Mouse (Mus musculus) midbrain, embryonic 14.5 days (tissue): Measurements from ENCODE around the gene Ms4a15. TPM values are rescaled to one million over a fixed set of nuclear protein-coding genes. Genes with fewer than 3 reads are reported as not detected.
A peak's percentile ranks its signal among the peaks of the same experiment; 100 is the strongest.

Source experiments
- ATAC-seq: fragments of 200-750 bp; cut with Nextera tagmentation; 2 replicates; pipeline ENCODE4 v1.8.0; 2017; ENCODE audit warnings: moderate number of reproducible peaks, moderate library complexity; ENCODE audit not compliant: low FRiP score, low TSS enrichment
- DNase-seq: peaks from one replicate; pipeline ENCODE4 v3.0.0-alpha.2; 2015
- H3K27ac ChIP-seq: fragments of 300-500 bp; sonication (generic); replicated peaks from 2 replicates; pipeline ENCODE4 v1.5.1; 2014; ENCODE audit warnings: mild to moderate bottlenecking, low read depth, low read length, moderate library complexity
- H3K27me3 ChIP-seq: fragments of 300-500 bp; sonication (generic); 2 replicates; pipeline ENCODE4 v1.6.1; 2014; ENCODE audit warnings: low read length, control low read depth, mixed read lengths; ENCODE audit not compliant: control insufficient read depth, insufficient read depth
- H3K36me3 ChIP-seq: fragments of 300-500 bp; sonication (generic); 2 replicates; pipeline ENCODE4 v1.6.1; 2014; ENCODE audit warnings: low read length, control low read depth; ENCODE audit not compliant: control insufficient read depth, insufficient read depth
- H3K4me1 ChIP-seq: fragments of 300-500 bp; sonication (generic); 2 replicates; pipeline ENCODE4 v1.6.1; 2014; ENCODE audit warnings: mild to moderate bottlenecking, antibody characterized with exemption, low read length, control low read depth; ENCODE audit not compliant: control insufficient read depth, insufficient read depth
- H3K4me2 ChIP-seq: fragments of 300-500 bp; sonication (generic); 2 replicates; pipeline ENCODE4 v1.6.1; 2014; ENCODE audit warnings: mild to moderate bottlenecking, low read length, moderate library complexity
- H3K4me3 ChIP-seq: fragments of 300-500 bp; sonication (generic); replicated peaks from 2 replicates; pipeline ENCODE4 v1.5.1; 2014; ENCODE audit warnings: low read depth, low read length
- H3K9ac ChIP-seq: fragments of 300-500 bp; sonication (generic); replicated peaks from 2 replicates; pipeline ENCODE4 v1.6.1; 2014; ENCODE audit warnings: mild to moderate bottlenecking, low read length, moderate library complexity
- H3K9me3 ChIP-seq: fragments of 300-500 bp; sonication (generic); 2 replicates; pipeline ENCODE4 v1.6.1; 2016; ENCODE audit warnings: low read length, control low read depth, mixed read lengths; ENCODE audit not compliant: control insufficient read depth
- WGBS: fragments of 180-500 bp; shearing (Covaris S2); extraction: QIAGEN DNeasy Blood & Tissue Kit; methylation state at CpG from one replicate; pipeline ENCODE4 v1.1.7; 2014; 5-methylcytosine and 5-hydroxymethylcytosine counted together
- polyA plus RNA-seq: library from polyadenylated mRNA; unstranded; fragments of >200 nt; fragmentation: Nextera tagmentation; extraction: Ambion mirVana; gene quantifications from 2 replicates; pipeline ENCODE4 v1.2.1, GENCODE M21; 2014

The Ms4a15 gene
- polyA plus RNA-seq, 1 experiment from 2014 or later: not detected

DNA sequence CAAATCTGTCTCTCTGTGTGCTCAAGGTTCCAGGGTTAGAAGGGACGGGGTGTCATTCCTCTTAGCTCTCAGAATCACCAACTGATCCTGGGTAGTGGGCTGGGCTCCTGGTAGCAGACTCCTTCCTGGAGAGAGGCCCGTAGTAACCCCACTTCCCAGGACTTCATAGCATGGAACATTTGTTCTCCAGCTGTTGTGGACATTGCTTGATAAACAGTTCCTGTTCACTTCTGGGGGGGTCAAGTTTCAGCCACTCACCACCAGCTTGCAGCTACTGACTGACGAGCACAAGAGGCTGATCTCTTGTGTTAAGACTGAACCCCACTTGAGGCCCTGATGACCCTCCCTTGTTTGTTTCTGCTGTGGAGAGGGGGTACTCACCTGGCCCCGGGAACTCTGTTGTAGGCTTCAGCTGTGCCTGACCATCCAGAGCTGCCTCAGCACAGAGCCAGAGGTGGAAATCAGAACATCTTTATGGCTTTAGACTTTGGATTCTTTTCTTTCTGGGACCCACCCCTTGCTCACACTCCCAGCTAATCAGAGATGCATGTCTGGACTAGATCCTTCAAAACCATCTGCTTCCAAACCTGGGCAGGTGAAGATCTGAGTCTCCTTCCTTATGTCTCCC lies 18.7 kb downstream of the Ms4a15 start, which contains the start of gene Ms4a10:
TSS of gene Ms4a10 (minus strand) at position 433 of the 628 bp plus-strand sequence.
- no peaks in the 10 kb centered on the region for H3K4me1 ChIP-seq
- WGBS: 78% methylated on average over 4 of the region's 4 CpGs
- no peak within 1 kb of the TSS for H3K27ac ChIP-seq
- ATAC-seq: no peak
- no peaks in the 10 kb centered on the region for H3K27me3 ChIP-seq
- no peak within 1 kb of the TSS for H3K4me2 ChIP-seq
- no peak within 1 kb of the TSS for H3K4me3 ChIP-seq
- no peak for DNase-seq
- H3K9me3 ChIP-seq: no peaks in the 10 kb centered on the region
- no peak within 1 kb of the TSS for H3K9ac ChIP-seq
- no peaks in the 10 kb centered on the region for H3K36me3 ChIP-seq

DNA sequence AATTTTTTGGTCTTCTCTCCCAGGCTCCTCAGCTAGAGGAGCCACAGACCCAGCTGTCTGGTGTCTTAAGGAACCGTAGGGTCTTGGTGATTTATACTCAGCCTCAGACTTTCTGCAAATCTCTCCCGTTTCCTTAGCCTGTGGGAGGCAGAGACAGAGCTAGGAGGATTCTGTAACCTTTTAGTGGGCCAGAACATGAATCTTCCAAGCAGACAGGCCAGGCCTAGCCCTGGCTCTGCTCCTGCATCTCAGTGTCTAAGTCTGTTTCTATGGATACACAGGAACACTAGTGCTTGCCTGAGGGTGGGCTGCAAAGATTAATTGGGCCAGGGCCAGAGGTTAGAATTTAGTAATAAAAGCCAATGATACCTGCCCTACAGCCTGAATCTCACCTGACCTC lies 19.9 kb downstream of the Ms4a15 start:
- Histone ChIP-seq H3K4me2 (no peak overlapping the region), H3K9me3 (no peaks in the 10 kb centered on the region), H3K9ac (no peak overlapping the region), H3K27ac (no peak overlapping the region), H3K27me3 (no peaks in the 10 kb centered on the region), H3K4me1 (no peaks in the 10 kb centered on the region), H3K4me3 (no peak overlapping the region), H3K36me3 (no peaks in the 10 kb centered on the region)
- DNase-seq: no peak
- no peak for ATAC-seq
- 63% methylated on average over 2 of the region's 2 CpGs for WGBS

DNA sequence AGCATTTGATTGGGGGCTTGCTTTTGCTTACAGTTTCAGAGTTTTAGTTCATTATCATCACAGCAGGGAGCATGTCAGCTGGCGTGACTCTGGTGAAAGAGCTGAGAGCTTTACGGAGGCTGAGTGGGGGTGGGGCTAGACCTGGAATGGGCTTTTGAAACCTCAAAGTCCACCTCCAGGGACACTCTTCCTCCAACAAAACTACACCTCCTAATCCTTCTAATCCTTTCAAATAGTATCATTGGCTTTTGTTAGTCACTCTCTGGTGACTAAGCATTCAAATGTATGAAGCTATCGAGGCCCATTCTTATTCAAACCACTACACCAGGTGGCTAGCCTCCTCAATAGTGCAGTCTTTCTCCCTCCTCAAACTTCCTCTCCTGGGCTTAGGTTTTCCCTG lies 20.4 kb downstream of the Ms4a15 start:
- 17% methylated on average over 3 of the region's 3 CpGs for WGBS
- no peak for DNase-seq

DNA sequence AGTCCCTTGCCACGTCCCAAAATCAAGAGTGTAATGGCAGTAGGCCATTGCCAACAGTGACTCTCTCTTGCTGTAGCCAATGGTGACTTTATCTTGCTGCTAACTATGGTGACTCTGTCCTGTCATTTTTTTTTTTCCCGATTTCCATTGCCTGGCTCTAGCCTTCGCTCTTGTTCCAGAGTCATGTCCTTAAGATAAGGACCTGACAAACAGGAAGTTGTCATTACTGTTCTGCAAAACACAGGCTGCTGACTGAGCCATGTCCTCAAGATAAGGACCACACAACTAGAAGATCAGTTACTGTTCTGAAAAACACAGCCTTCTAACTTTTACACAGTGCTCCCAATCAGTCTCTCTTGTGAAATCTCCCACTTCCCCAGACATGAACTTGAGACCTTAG lies 22.6 kb downstream of the Ms4a15 start:
- H3K36me3 ChIP-seq: no peaks in the 10 kb centered on the region
- H3K4me2 ChIP-seq: no peak overlapping the region
- no peak overlapping the region for H3K4me3 ChIP-seq
- no peak overlapping the region for H3K9ac ChIP-seq
- ATAC-seq (no peak), DNase-seq (no peak)
- WGBS: 84% methylated on average over 3 of the region's 3 CpGs
- H3K27ac ChIP-seq: no peak overlapping the region
- no peaks in the 10 kb centered on the region for H3K4me1 ChIP-seq
- H3K9me3 ChIP-seq: no peaks in the 10 kb centered on the region
- no peaks in the 10 kb centered on the region for H3K27me3 ChIP-seq

More for the DNA sequence above, 20.4 kb downstream of the Ms4a15 start:
- Histone ChIP-seq H3K4me2 (no peak overlapping the region), H3K4me3 (no peak overlapping the region), H3K9me3 (no peaks in the 10 kb centered on the region), H3K27me3 (no peaks in the 10 kb centered on the region), H3K9ac (no peak overlapping the region), H3K4me1 (no peaks in the 10 kb centered on the region), H3K36me3 (no peaks in the 10 kb centered on the region), H3K27ac (no peak overlapping the region)
- ATAC-seq: no peak

DNA sequence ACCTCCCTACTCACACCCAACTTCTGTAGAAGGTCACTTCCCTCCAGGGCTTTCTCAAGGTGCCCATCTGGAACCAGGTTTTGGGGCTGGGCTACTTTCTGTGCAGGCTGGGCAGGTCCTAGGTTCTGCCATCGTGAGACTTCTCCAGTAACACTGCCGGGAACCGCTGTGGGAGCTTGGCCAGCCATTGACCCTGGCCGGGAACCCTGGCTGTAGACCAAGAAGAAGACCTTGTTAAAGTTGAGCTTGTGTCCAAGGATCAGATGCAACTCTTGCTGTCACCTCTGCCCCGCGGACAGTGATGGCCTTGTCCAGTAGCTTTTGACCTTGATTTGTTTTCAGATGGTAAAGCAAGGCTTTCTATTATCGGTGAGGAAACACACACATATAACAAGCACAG lies 24.5 kb downstream of the Ms4a15 start:
- no peaks in the 10 kb centered on the region for H3K4me1 ChIP-seq
- H3K4me2 ChIP-seq: no peak overlapping the region
- 94% methylated on average over 7 of the region's 7 CpGs for WGBS
- H3K36me3 ChIP-seq: no peaks in the 10 kb centered on the region
- H3K9me3 ChIP-seq: no peaks in the 10 kb centered on the region
- no peak overlapping the region for H3K9ac ChIP-seq
- DNase-seq (no peak), ATAC-seq (no peak)
- no peak overlapping the region for H3K27ac ChIP-seq
- no peaks in the 10 kb centered on the region for H3K27me3 ChIP-seq
- H3K4me3 ChIP-seq: no peak overlapping the region

DNA sequence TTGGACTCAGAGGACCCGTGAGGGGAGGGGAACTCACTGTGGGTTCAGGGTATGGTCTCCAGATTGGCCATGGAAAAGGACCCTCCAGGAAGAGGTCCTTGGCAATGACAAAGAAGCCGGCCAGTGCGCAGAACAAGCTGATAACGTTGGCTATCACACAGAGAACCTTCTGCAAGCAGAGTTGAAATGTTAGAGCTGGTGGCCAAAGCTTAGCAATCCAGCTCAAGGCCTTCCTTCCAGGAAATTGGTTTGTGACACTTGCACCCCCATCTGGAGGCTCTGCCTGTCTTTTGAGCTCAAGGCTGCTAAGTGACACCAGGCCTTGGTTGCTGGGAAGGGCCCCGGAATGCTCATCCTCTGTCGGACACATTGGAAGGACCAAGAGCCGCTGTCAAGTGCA lies 27.3 kb downstream of the Ms4a15 start:
- no peak overlapping the region for H3K4me3 ChIP-seq
- ATAC-seq: no peak

DNA sequence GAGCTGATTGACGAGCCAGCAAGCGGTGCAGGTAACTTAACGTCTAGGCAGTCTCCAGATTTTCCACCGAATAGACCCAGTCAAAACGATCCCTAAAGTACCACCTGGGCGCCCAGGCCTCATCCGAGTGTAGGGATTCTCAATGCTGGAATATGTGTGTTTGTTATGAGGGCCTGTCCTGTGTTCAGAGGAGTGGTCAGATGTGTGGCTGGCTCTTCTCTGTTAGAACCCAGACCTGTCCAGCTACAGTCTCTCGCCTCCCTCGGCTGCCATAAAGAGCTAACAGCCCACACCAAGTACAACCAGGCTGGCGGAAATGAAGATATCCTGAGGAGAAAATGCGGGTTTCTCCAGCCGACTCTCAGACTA lies 33.1 kb downstream of the Ms4a15 start:
- Histone ChIP-seq H3K9ac (no peak overlapping the region), H3K4me2 (peak overlapping the region; percentile 33), H3K4me1 (no peaks in the 10 kb centered on the region), H3K36me3 (no peaks in the 10 kb centered on the region), H3K4me3 (no peak overlapping the region), H3K9me3 (no peaks in the 10 kb centered on the region), H3K27me3 (no peaks in the 10 kb centered on the region), H3K27ac (no peak overlapping the region)
- ATAC-seq: peak; percentile 17; the same call in 1 of the 2 replicates
- WGBS: 35% methylated on average over 12 of the region's 12 CpGs
- DNase-seq: no peak

More for the DNA sequence above, 27.3 kb downstream of the Ms4a15 start:
- no peaks in the 10 kb centered on the region for H3K9me3 ChIP-seq
- H3K4me1 ChIP-seq: no peaks in the 10 kb centered on the region
- H3K27me3 ChIP-seq: no peaks in the 10 kb centered on the region
- H3K9ac ChIP-seq: no peak overlapping the region
- no peaks in the 10 kb centered on the region for H3K36me3 ChIP-seq
- no peak overlapping the region for H3K27ac ChIP-seq
- 90% methylated on average over 7 of the region's 7 CpGs for WGBS
- no peak for DNase-seq
- no peak overlapping the region for H3K4me2 ChIP-seq

DNA sequence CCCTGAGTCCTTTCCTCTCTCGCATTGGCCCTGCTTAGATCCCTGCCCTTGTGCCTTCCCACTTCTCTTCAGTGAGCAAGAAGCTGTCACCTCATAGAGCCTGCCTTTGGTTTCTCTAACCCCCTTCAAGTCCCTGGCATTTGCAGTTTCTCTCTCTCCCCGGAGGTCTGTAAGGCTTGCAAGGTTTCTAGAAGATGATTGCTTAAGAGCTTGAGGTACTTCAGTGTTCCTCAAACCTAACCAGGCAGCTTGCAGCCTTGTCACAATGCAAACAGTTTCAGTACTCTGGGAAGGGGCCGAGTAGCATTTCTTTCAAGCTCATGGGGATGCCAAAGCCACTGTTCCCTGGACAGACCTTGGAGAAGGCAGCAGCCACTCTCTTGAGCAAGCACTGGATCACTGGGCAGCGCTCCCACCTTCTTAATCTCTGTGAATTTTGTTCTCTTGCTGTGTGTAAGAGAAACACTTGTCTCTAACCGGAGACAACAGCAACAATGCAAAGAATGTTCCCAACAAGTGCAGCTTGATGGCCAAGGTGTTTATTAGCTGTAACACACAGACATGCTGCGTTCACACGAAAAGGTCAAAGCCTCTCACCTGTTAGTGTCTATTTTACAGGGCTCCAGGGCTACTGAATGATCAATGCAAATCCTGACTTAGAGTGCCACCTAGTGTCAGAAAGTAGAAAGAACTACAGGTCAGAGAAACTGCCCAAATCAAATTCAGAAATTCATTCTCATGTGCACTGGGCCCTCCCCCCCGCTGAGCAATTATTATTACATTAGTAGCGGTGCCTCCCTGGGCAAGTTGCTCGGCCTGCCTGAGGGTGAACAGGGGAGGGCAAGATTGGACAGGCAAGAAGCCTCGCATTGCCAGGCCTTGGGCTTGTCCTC lies 33.7 kb downstream of the Ms4a15 start:
- ATAC-seq: peak; percentile 78; the same call in 1 of the 2 replicates
- Histone ChIP-seq H3K9ac (no peak overlapping the region), H3K9me3 (no peaks in the 10 kb centered on the region), H3K4me2 (peak overlapping the region; percentile 33), H3K27me3 (no peaks in the 10 kb centered on the region), H3K4me1 (no peaks in the 10 kb centered on the region), H3K4me3 (no peak overlapping the region), H3K36me3 (no peaks in the 10 kb centered on the region), H3K27ac (no peak overlapping the region)
- 35% methylated on average over 11 of the region's 11 CpGs for WGBS
- peak; percentile 91 for DNase-seq
